Mouse (Mus musculus) liver, embryonic 12.5 days (tissue): ENCODE measurements around the gene Txndc2. TPM values are rescaled to one million over a fixed set of nuclear protein-coding genes. Genes with fewer than 3 reads are reported as not detected.
A peak's percentile ranks its signal among the peaks of the same experiment; 100 is the strongest.

Experiments
- ATAC-seq: fragments of 200-750 bp; cut with Nextera tagmentation; 2 replicates; pipeline ENCODE4 v1.8.0; 2017; ENCODE audit warnings: moderate number of reproducible peaks, mild to moderate bottlenecking, moderate library complexity
- H3K27ac ChIP-seq: fragments of 300-500 bp; sonication (generic); 2 replicates; pipeline ENCODE4 v1.5.1; 2016; ENCODE audit warnings: mild to moderate bottlenecking
- H3K27me3 ChIP-seq: fragments of 300-500 bp; sonication (generic); replicated peaks from 2 replicates; pipeline ENCODE4 v1.6.1; 2016; ENCODE audit warnings: mild to moderate bottlenecking, moderate library complexity
- H3K36me3 ChIP-seq: fragments of 300-500 bp; sonication (generic); 2 replicates; pipeline ENCODE4 v1.6.1; 2016; ENCODE audit warnings: mild to moderate bottlenecking, moderate library complexity
- H3K4me1 ChIP-seq: fragments of 300-500 bp; sonication (generic); 2 replicates; pipeline ENCODE4 v1.6.1; 2016
- H3K4me2 ChIP-seq: fragments of 300-500 bp; sonication (generic); 2 replicates; pipeline ENCODE4 v1.6.1; 2016; ENCODE audit warnings: mild to moderate bottlenecking, moderate library complexity
- H3K4me3 ChIP-seq: fragments of 300-500 bp; sonication (generic); 2 replicates; pipeline ENCODE4 v1.5.1; 2016; ENCODE audit warnings: mild to moderate bottlenecking, moderate library complexity
- H3K9ac ChIP-seq: fragments of 300-500 bp; sonication (generic); 2 replicates; pipeline ENCODE4 v1.6.1; 2016; ENCODE audit warnings: mild to moderate bottlenecking, moderate library complexity
- H3K9me3 ChIP-seq: fragments of 300-500 bp; sonication (generic); replicated peaks from 2 replicates; pipeline ENCODE4 v1.6.1; 2016; ENCODE audit warnings: mild to moderate bottlenecking, moderate library complexity
- WGBS: fragments of 180-500 bp; shearing (Covaris S2); methylation state at CpG from one replicate; pipeline ENCODE4 v1.1.7; 2016; ENCODE audit not compliant: insufficient replicate concordance; 5-methylcytosine and 5-hydroxymethylcytosine counted together
- polyA plus RNA-seq: library from polyadenylated mRNA; unstranded; fragments of >200 nt; fragmentation: Nextera tagmentation; extraction: Ambion mirVana; gene quantifications from 2 replicates; pipeline ENCODE4 v1.2.1, GENCODE M21; 2016

The Txndc2 gene
- polyA plus RNA-seq, result not detected in 2 replicates

DNA sequence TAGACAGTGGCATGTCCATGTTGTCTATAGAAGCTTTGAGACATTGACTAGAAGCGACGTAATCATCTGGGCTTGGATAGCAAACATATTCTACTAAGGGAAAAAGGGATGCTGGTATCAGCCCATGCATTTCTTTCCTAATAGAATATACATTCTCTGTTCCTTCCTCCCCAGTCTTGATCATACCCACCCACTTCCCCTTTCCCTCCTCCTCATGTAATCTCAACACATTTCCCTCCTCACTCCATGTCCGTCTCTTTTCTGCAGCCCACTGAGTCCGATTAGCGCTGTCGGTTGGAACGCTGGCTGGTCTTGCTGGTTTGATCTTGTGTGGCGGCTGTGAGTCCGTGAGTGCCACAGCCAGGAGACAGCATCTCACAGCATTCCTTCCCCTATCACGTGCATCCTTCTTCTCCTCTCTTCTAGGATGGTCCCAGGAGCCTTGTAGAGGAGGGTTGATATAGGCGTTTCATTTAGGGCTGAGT lies at the start of gene Txndc2:
Txndc2 (minus strand) TSS at position 435 of the 485 bp plus-strand sequence.
- WGBS, result 68% methylated on average over 11 of the region's 11 CpGs
- H3K9ac ChIP-seq, result no peak within 1 kb of the TSS
- no peak for ATAC-seq
- H3K4me1 ChIP-seq, result no peaks in the 10 kb centered on the region
- no peaks in the 10 kb centered on the region for H3K36me3 ChIP-seq
- no peaks in the 10 kb centered on the region for H3K9me3 ChIP-seq
- no peak within 1 kb of the TSS for H3K27ac ChIP-seq
- H3K4me2 ChIP-seq, result no peak within 1 kb of the TSS
- H3K27me3 ChIP-seq, result 0 out of 2 replicates have a peak, but pooled peaks cover 3% of the 10 kb centered on the region
- no peak within 1 kb of the TSS for H3K4me3 ChIP-seq

DNA sequence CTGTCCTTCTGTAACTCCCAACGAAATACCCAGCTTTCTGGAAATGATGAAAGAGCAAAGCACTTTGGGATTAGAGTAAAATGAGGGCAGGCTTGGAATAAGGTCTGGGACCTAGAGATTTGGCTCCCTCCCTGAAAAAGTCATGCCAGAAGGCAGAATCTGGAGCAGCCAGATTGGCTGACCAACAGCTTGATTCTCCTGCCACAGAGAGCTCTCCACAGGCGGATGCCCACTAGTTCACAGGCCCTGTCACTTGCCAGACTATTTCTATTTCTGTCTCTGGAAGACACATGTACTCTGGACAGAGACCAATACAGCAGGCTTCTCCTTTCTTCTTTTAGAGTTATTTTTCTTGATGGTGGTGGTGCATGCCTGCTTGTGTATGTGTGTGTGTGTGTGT lies 41.8 kb upstream of the Txndc2 start:
- no peak overlapping the region for H3K4me2 ChIP-seq
- H3K4me1 ChIP-seq, result no peaks in the 10 kb centered on the region
- H3K9ac ChIP-seq, result no peak overlapping the region
- H3K27ac ChIP-seq, result no peak overlapping the region
- no peaks in the 10 kb centered on the region for H3K9me3 ChIP-seq
- H3K27me3 ChIP-seq, result no peaks in the 10 kb centered on the region
- no peaks in the 10 kb centered on the region for H3K36me3 ChIP-seq
- WGBS, result 61% methylated on average over 2 of the region's 2 CpGs
- ATAC-seq, result no peak
- no peak overlapping the region for H3K4me3 ChIP-seq

DNA sequence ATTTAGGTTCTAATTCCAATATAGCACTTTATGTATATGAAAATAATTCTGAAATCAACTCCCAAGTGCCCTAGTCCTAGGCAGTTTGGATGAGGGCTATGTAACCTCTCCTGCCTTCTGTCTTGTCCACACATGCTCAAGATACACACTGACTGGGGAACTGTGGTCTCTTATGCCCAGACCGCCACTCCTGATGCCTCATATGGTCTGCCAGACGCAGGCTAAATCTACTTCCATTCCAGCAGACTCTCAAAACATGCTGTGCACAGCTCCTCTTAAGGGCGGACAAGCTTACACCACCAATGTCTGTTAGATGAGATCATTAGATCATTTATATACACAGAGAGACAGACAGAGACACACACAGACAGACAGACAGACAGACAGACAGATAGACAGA lies 41.3 kb upstream of the Txndc2 start:
- Histone ChIP-seq H3K4me2 (no peak overlapping the region), H3K9ac (no peak overlapping the region), H3K4me3 (no peak overlapping the region), H3K9me3 (no peaks in the 10 kb centered on the region), H3K4me1 (no peaks in the 10 kb centered on the region), H3K27ac (no peak overlapping the region), H3K36me3 (no peaks in the 10 kb centered on the region), H3K27me3 (no peaks in the 10 kb centered on the region)
- 73% methylated on average over 3 of the region's 3 CpGs for WGBS
- no peak for ATAC-seq

DNA sequence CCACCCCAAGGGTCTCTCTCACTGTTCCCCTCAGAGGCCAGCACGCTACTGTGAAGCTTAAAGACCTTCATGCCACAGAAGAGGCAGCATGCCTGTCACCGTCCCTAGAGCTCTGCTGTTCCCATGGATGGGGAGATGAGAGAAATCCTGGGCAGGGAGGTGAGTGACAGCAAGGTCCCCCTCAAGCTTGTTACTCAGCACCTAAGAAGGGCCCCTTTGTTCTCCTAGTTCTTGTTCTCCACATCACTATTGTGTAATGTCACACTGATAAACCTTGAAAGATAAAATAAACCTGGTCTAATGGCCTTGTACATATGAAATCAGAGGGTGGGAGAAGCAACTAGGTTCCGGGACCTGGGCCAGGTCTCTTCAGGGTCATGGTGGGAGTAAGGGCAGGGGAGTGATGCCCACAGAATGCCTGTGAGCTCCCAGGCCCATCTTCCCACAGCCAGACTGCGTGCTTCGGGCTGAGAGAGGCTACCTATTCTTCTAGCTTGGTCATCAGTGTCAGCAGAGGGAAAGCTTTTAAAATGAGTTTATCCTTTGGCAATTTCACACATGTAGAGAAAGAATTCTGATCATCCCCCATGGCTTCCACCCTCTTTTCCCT lies 40.2 kb upstream of the Txndc2 start:
- Histone ChIP-seq H3K27ac (no peak overlapping the region), H3K4me1 (no peaks in the 10 kb centered on the region), H3K4me3 (no peak overlapping the region), H3K36me3 (no peaks in the 10 kb centered on the region), H3K27me3 (no peaks in the 10 kb centered on the region), H3K9ac (no peak overlapping the region), H3K4me2 (no peak overlapping the region), H3K9me3 (no peaks in the 10 kb centered on the region)
- WGBS, result 77% methylated on average over 5 of the region's 5 CpGs
- ATAC-seq, result no peak

DNA sequence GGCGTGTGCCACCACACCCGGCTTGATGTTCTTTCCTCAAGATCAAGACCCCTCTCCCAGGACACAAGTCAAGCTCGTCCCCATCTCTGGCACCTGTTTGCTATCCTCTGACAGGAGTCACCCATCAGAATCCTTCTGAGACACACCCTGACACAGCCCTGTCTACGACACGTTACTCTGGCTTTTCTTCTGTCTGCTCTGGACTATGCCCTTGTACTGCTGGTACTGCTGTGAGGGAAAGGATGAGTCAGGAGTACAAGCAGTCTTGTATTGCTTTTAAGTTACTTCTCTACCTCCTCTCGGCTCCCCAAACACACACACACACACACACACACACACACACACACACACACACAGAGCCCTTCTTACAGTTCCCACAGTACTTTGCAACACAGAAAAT lies 39.5 kb upstream of the Txndc2 start:
- no peak overlapping the region for H3K4me2 ChIP-seq
- 58% methylated on average over 6 of the region's 6 CpGs for WGBS
- no peak for ATAC-seq
- no peaks in the 10 kb centered on the region for H3K27me3 ChIP-seq
- no peak overlapping the region for H3K9ac ChIP-seq
- no peaks in the 10 kb centered on the region for H3K36me3 ChIP-seq
- H3K4me1 ChIP-seq, result no peaks in the 10 kb centered on the region
- no peak overlapping the region for H3K27ac ChIP-seq
- no peaks in the 10 kb centered on the region for H3K9me3 ChIP-seq
- no peak overlapping the region for H3K4me3 ChIP-seq

DNA sequence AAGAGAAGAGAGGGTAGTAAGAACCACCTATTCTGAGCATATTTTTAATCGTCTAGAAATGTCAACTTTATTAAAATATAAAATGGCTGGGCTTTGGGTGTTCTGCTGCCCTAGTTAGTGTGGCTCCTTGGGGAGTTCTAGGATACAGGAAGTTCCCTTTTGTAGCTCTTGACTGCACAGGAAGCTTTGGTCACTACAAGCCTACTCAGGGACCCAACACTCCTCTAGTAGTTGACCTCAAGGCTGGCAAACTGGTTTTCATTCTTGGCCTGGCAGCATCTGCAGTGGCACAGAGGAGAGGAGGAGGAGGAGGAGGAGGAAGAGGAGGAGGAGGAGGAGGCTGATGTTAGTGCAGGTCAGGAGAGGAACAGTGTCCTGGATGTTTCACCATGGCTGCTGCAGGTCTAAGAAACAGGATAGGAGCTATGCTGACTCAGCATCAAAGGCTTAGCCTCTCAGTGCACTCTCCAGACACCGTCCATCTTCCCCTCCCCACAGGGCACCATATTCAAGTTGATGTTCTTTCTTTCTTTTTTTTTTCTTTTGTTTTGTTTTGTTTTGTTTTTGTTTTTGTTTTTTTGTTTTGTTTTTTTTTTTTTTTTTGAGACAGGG lies 38.9 kb upstream of the Txndc2 start:
- Histone ChIP-seq H3K4me2 (no peak overlapping the region), H3K4me3 (no peak overlapping the region), H3K9me3 (no peaks in the 10 kb centered on the region), H3K4me1 (no peaks in the 10 kb centered on the region), H3K9ac (no peak overlapping the region), H3K27me3 (no peaks in the 10 kb centered on the region), H3K27ac (no peak overlapping the region), H3K36me3 (no peaks in the 10 kb centered on the region)
- ATAC-seq, result no peak
- 40% methylated on average over 2 of the region's 2 CpGs for WGBS

DNA sequence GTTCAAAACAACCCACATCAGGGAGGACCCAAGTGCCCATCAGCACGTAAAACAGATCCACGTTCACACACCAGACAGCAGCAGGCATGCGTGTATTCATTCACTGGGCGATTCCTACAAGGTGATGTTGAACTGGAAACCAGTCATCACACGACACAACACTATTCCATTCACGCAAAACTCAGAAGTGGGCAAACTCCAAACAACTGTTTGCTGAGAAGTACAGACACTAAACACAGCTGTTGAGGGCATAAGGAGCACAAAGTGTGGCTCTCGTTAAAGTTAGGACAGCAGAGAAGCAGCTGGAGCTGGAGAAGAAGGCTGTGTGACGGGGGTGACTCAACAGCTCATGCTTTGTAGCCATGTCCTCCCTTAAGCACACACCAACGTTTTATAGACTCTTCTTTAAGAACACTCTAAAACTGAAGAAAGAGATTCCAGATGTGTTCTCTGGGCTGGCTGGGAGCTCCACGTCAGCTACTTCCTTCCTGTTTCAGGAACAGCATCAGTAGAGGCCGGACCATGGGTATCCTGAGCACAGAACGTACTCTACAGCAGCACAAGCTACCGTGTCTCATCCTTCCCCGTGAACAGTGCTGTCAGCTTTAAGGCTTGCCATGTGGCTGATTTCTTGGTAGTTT lies 38.0 kb upstream of the Txndc2 start:
- H3K9me3 ChIP-seq, result no peaks in the 10 kb centered on the region
- H3K4me2 ChIP-seq, result no peak overlapping the region
- H3K4me1 ChIP-seq, result peaks cover 6% of the 10 kb centered on the region
- 54% methylated on average over 14 of the region's 14 CpGs for WGBS
- no peaks in the 10 kb centered on the region for H3K36me3 ChIP-seq
- ATAC-seq, result no peak
- H3K9ac ChIP-seq, result no peak overlapping the region
- no peak overlapping the region for H3K4me3 ChIP-seq
- H3K27me3 ChIP-seq, result no peaks in the 10 kb centered on the region
- H3K27ac ChIP-seq, result no peak overlapping the region

GRCm38 (mm10) chr17:65677742-65678141 lies 35.8 kb upstream of the Txndc2 start:
- Histone ChIP-seq H3K9me3 (no peaks in the 10 kb centered on the region), H3K27ac (no peak overlapping the region), H3K9ac (no peak overlapping the region), H3K4me3 (no peak overlapping the region), H3K4me1 (peaks cover 12% of the 10 kb centered on the region), H3K36me3 (no peaks in the 10 kb centered on the region), H3K27me3 (no peaks in the 10 kb centered on the region), H3K4me2 (no peak overlapping the region)
- whole genome bisulfite sequencing, result 43% methylated on average over 1 of the region's 1 CpGs
- ATAC-seq, result no peak

DNA sequence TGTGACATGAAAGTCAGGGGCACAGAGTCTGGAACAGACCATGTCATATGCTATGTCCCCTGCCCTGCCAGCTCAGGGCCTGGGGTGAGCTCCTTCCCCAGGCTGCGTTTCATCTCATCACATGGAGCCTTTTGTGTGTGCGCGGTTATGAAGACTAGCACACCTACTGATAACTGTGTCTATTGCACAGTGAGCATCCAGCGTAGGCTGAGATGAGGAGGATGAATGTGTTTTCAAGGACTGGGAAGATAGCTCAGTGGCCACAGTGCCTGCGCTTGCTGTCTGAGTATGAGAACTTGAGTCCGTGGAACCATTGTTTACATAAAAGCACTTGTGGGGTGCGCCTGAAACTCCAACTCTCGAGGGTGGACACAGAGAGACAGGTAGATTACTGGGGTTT lies 34.6 kb upstream of the Txndc2 start:
- 81% methylated on average over 8 of the region's 8 CpGs for WGBS
- Histone ChIP-seq H3K4me2 (no peak overlapping the region), H3K27ac (no peak overlapping the region), H3K4me3 (no peak overlapping the region), H3K4me1 (peaks cover 12% of the 10 kb centered on the region), H3K9me3 (no peaks in the 10 kb centered on the region), H3K27me3 (no peaks in the 10 kb centered on the region), H3K36me3 (no peaks in the 10 kb centered on the region), H3K9ac (no peak overlapping the region)
- no peak for ATAC-seq

GRCm38 (mm10) chr17:65675985-65676384 lies 34.0 kb upstream of the Txndc2 start:
- H3K4me1 ChIP-seq, result peaks cover 12% of the 10 kb centered on the region
- H3K36me3 ChIP-seq, result no peaks in the 10 kb centered on the region
- ATAC-seq, result no peak
- no peak overlapping the region for H3K4me2 ChIP-seq
- WGBS, result 74% methylated on average over 3 of the region's 3 CpGs
- no peak overlapping the region for H3K27ac ChIP-seq
- no peaks in the 10 kb centered on the region for H3K9me3 ChIP-seq
- no peak overlapping the region for H3K4me3 ChIP-seq
- no peaks in the 10 kb centered on the region for H3K27me3 ChIP-seq
- no peak overlapping the region for H3K9ac ChIP-seq

GRCm38 (mm10) chr17:65674710-65675171 lies 32.8 kb upstream of the Txndc2 start:
- Histone ChIP-seq H3K9me3 (no peaks in the 10 kb centered on the region), H3K27me3 (no peaks in the 10 kb centered on the region), H3K36me3 (no peaks in the 10 kb centered on the region), H3K27ac (no peak overlapping the region), H3K4me1 (peaks cover 12% of the 10 kb centered on the region), H3K9ac (no peak overlapping the region), H3K4me3 (no peak overlapping the region), H3K4me2 (no peak overlapping the region)
- WGBS, result 0% methylated on average over 1 of the region's 1 CpGs
- peak; percentile 44; the same call in 1 of the 2 replicates for ATAC-seq

- H3K9me3 ChIP-seq, result no peaks in the 10 kb centered on the region
- H3K4me3 ChIP-seq, result no peak overlapping the region
- H3K9ac ChIP-seq, result no peak overlapping the region
- H3K4me2 ChIP-seq, result no peak overlapping the region
- no peak overlapping the region for H3K27ac ChIP-seq
- WGBS, result 70% methylated on average over 7 of the region's 7 CpGs
- H3K27me3 ChIP-seq, result no peaks in the 10 kb centered on the region
- H3K36me3 ChIP-seq, result no peaks in the 10 kb centered on the region
- no peak for ATAC-seq
- H3K4me1 ChIP-seq, result peaks cover 12% of the 10 kb centered on the region
These were observed 31.0 kb upstream of the Txndc2 start for GRCm38 (mm10) chr17:65672926-65673325.
